Mouse (Mus musculus): ENCODE data around the gene Wtip.
"Not testable (repeated sequence)": the region's sequence is repeated elsewhere in the genome, so short reads cannot be mapped to it uniquely, and the experiment has no call there.

The Wtip gene

DNA sequence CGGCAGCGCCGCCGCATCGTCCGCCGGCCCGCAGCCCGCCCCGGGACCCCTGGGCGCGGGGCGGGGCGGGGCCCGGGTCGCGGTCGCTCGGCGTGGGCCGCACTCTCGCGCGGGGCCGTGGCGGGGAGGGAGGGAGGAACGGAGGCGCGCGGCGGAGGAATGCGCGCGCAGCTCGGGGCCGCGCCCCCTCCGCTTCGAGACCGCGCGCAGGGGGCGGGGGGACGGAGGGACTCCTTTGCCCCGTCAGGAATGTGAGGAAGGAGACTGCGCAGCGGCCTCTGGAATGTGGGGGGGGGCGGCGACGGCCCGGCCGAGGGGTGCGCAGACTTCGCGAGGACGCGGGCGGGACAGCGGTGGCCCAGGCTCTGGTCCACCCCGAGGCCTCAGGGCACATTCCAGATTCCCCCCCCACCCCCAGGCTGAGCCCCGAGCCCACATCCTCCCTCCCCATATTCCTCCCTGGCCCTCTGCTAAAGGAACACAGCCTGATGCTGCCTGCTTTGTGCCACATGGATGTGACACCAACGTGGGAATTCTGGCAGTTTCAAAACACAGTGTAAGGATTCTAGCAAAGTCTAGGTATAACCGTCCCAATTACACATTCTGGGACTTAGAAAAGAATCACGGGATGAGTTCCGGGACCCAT is at the start of gene Wtip:
Gene Wtip (minus strand): TSS at position 152 of the 646 bp plus-strand sequence.
- peak; percentile 70 for DNase-seq

DNA sequence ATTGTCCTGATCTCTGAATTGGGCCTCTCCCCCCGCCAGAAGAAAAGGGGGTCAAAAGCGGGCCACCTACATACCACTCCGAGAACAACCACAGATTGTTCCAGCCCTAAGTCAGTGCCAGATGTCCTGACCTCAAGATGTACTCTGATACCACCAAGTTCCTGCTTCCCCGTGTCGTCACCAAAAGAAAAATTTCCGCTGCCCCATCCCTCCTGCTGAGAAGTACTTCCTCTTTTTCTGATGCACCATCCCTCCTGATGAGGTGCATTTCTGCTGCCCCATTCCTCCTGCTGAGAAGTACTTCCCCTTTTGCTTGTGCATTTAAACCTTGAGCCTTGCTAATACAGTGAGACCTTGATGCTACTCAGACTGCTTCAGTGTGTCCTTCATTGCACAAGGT is 43.2 kb upstream of the Wtip start:
- DNase-seq: not testable (repeated sequence)

DNA sequence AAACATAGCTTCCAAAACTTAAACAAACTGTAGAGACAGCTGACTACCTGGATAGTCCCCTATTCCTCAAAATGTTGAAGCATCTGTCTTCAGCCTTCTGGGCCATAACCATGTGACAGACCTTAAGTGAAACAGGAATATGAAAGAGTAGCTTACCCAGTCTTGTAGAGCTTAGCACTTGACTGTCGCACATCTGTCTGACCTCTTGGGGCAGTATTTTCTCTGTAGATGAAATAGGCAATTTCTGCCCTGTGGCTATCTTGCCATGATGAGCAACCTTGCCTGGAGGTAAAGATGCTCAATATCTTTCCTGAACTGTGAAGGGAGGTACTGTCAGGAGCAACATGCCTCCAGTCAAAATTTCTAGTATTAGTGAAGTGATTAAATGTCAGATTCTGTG is 39.2 kb upstream of the Wtip start:
- no peak for DNase-seq

GRCm38 (mm10) chr7:34169454-34169853 is 36.4 kb upstream of the Wtip start, which contains the start of gene Uba2:
Gene Uba2, minus strand, starts transcription at chr7:34169599.
- DNase-seq: no peak

DNA sequence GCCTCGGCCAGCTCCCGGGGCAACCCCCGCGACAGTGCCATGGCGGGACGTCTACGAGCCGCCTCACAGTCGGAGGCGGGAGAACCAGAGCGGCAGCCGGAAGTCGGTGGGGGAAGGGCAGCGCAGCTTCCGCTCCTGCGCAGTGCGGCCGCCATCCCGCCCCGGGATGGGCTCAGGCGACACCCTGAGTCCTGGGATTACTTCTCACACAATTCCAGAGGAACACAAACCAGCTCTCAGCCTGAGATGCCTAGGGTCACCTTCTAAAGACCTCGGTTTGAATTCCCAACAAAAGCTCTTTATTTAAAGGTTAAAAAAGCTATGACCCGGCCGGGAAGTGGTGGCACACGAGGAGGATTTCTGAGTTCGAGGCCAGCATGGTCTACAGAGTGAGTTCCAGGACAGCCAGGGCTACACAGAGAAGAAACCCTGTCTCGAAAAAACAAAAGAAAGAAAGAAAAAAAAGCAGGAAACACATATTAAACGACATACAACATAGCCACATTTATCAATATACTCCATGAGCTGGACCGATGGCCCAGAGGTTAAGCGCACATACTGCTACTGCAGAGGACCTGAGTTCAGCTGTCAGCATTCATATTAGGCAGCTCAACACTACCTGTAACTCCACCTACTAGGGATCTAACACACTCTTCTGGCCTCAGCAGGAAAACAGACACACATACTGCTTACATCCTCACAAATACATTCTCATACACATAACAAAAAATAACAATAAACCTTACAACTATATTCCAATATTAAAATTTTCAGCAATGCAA is 35.6 kb upstream of the Wtip start:
- DNase-seq: peak; percentile 91

DNA sequence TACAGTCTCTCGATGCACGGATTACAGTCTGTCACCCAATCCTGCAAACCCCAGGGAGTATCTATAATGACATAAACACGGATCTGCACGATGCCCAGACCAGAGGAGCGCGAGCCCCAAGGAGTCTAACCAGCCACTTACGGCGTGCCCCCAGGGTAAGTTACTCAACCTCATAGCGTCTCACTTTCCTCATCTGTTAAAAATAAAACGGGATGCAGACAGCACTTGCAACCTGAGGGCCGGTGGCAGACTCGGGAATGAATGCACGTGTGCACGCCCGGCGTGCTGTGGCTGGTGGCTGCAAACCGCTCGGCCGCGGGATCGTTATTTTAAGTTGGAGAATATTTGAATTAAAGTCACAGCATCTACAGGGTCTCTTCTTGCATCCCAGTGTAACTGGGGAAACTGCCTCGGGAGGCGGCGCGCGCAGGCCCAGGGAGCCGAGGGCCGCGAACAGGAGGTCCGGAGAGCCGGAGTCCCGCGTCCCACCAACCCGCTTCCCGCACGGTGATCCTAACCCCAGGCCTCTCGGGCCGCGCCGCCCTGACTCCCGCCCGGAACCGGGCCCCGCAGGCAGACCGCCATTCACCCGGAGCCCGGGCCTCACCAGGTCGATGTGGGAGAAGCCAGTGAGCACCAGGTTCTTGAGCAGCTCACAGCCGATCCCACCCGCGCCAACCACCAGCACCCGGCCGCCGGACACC is 34.9 kb upstream of the Wtip start:
- DNase-seq: peak; percentile 44

- DNase-seq: peak; percentile 72
These were observed 33.8 kb upstream of the Wtip start for GRCm38 (mm10) chr7:34166850-34167249.

DNA sequence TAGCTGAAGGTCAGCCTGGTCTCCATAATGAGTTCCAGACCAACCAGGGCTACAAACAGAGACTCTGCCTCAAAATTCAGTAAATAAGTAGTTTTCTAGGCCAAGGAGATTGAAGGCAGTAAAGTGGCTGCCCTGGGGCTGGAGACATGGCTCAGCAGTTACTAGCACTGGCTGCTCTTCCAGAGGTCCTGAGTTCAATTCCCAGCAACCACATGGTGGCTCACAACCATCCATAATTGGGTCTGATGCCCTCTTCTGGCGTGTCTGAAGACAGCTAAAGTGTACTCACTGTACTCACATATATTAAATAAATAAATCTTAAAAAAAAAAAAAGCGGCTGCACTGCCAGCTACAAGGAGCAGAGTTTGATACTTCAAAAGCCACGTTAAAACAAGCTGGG is 32.9 kb upstream of the Wtip start:
- no peak for DNase-seq

DNA sequence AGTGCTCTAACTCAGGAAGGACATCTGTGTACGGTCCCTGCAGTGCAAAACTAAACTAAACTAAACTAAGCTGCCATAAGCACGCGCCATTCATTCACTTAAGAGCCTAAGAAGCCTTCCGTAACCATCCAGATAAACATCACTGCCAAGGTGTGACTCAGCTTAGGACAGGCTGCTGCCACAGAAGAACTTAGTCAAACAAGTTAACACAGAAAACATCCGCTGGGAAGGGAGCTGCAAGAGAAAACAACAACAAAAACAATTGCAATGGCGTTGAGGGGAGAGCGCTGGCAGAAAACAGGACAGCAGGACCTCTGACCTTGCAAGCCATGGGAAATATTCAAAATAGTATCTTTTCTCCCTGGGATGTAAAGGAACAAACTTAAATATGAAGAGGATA is 31.6 kb upstream of the Wtip start:
- DNase-seq: no peak

DNA sequence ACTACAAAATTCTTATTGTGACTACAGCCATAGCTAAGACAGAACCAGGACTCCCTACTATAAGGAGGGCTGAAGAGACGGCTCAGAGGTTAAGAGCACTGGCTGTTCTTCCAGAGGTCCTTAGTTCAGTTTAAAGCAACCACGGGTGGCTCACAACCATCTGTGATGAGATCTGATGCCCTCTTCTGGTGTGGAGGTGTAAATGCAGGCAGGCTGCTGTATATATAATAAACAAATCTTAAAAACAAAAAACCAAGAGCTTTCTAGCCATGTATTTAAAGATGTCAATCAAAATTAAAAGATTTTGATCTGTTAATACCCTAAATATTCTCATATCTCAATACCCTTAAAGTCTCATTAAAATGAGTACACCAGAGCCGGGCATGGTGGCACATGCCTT is 26.1 kb upstream of the Wtip start:
- DNase-seq: no peak

GRCm38 (mm10) chr7:34157994-34158393 is 24.9 kb upstream of the Wtip start:
- no peak for DNase-seq

DNA sequence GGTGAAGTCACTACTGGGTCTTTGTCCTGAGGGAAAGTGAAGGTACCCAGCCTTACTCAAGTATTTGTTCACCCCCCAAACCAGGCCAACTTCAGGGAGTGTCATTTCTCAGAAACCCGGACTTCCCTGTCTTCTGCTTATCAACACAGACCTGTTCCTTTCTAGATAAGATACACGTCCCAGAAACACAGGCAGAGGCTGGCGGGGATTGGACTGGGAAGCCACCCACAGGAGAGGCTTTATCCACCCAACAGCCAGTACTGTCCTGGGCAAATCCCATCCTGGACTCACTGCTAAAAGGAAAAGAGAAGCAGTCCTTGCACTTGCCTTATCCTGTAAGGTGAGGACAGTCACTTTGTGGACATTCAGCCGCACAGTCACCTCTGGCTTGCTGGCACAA is 14.1 kb upstream of the Wtip start:
- DNase-seq: peak; percentile 73

DNA sequence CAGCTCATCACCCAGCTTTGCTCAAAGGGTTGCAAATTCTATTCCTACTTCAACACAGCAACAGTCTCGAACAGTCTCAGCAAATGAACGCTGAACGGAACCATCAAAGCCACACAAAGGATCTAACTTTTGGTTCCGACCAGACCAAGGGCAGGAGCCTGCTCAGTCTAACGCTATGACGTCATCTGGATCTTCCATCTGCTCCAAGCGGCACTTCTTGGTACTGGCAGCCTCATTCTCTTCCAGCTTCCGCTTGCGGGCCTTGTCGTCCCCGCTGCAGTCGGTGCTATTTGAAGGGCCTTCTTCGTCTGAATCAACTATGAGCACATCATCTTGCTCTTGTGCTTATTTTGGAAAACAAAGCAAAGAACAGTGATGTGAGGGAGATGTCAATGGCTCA is 8.1 kb upstream of the Wtip start:
- no peak for DNase-seq

- DNase-seq: no peak
These were observed 6.4 kb upstream of the Wtip start for GRCm38 (mm10) chr7:34139493-34139892.

DNA sequence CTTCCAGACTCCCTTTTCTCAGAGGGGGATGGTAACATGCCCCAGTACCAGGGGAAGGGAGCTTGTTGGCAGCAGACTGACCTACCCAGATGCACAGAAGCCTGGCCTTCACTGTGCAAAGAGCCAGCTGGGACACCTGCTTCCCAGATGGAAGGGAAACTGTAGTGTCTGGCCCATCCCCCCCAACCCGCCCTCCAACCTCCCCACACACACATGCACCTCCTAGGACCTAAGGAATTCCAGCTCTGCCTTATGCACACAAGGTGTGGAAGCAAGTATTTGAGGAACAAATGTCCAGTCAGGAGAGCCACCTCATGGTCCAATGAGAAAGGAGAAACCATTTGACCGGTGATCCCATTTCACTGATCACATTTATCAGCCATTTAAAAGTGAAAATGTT is 1.3 kb upstream of the Wtip start:
- DNase-seq: no peak

DNA sequence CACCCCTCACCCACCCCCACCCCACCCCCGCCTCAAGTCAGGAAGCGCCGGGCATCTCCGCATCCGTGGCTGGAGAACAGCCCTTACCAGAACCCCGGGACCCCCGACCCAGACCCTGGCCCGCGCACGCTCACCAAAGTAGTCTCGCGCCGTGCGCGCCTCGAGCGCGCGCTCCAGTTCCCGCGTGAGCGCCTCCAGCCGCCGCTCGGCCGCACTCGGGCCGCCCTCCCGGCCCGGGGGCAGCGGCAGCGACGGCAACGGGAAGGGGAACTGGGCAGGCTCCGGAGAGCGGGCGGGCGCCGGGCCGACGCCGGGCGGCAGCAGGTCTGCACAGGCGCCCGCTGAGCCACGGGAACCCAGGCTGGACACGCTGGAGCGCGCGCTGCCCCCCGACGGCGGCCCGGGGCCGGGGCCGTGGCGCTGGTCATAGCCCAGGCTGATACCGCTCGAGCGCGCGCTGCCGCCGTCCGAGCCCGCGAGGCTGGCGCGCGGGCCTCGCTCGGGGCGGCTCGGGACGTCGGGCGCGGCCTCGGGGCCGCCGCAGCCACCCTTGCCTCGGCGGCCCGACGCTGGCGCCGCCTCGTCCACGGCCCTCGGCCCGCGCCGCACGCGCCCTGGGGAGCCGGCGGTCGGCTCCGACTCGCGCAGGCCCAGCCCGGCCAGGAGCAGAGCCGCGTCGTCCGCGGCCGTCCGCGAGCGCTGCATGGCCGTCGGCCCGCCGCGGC is 551 bp downstream of the Wtip start:
- DNase-seq: no peak

DNA sequence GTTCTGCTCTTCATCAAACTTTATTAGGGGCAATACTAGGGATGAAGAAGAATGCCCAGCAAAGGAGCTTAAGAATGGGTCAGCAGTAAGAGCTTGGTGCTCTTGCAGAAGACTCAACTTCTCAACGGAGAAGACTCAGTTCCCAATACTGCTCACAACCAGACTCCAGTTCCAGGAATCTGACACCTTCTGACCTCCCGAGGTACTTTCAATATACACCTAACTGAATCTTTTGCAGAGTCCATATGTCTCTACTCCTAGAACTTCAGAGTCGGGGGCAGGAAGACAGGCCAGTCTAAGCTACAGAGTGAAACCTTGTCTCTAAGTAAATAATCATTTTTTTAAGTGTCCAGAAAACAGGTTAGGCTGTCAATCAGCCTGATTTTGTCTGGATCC is 1.1 kb downstream of the Wtip start:
- DNase-seq: no peak

DNA sequence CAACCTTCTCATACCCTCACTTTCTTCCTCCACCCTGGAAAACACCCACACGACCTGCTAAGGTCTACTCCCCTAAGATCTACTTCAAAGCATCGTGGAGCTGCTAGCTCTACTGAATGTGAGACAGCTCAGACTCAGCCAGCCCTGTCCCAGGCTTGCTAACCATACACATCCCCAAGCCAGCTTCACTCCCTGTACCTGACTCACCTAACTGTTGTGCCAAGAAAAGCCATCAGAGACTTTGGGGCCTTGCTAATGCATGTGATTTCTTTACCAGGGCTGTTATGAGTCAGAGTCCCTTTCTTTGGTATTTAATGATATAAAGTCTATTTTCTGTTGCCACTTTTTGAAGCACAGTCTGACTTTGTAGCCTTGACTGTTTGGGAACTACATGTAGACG is 1.9 kb downstream of the Wtip start:
- DNase-seq: no peak

- no peak for DNase-seq
These were observed 6.8 kb downstream of the Wtip start for GRCm38 (mm10) chr7:34126291-34126690.

DNA sequence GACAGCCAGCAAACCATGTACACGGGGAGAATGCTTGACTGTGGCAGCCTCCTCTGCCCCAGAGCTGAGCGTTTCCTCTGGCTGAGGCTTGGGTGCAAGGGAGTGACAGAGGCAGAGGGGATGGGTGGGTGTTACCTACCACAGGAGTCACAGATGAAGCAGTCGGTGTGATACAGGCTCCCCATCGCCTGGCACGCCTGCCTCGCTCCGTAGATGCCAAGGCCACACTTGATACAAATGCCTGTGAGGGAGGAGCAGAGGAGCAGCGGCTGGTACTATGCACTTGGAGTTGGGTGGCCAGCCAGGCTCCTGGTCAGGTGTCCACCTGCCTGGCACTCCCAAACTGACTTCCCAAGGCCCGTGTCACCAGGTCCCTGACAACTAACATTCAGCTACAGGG is 7.7 kb downstream of the Wtip start:
- DNase-seq: no peak

DNA sequence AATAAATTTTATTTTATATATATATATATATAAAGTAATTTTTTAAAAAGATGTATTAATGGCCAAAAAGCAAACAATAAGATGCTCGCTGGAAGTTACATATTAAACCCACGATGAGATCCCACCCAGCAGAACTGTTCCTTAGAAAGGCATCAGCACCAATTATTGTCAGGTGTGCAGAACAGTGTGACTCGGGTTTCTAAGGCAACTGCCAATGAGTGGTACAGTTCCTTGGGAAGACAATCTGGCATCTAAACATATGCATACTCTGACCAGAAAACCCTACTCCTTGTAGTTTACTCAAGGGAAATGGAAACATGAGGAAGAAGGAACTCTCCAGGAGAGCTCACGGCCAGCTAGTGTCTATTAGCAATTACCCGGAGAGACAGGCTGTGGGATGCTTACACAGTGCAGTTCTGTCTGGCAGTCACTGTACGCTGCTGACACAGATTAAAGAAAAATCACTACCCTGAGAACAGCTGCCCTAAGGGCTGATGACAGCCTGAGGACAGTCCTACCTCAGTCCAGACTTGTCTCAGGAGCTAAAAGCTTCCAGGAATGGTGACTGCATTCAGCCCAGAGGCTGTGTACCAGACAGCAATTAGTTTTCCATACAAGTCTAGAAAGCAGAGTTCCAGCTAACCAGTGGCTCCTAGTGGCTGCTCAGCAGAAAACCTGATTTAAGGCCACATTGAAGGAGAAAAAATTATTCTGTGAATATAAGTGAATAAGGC is 9.9 kb downstream of the Wtip start:
- no peak for DNase-seq

- not testable (repeated sequence) for DNase-seq
These were observed 12.4 kb downstream of the Wtip start for GRCm38 (mm10) chr7:34120636-34121035.

DNA sequence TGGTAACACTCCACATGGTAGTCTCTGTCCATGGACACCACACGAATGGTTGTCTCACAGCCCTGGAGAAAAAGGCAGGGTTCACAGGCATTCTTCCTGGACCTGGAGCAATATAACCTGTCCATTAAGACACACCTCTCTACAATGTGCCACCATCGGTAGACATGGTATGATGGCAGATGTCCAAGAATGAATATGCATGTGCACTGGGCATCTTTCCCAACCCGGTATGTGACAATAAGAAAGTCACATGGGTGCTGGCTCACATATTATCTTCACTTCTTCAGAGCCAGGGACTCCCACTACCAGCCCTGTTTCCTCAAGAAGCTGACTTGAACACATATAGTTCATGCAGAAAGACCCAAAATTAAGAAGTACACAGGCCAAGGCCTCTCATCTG is 16.5 kb downstream of the Wtip start:
- no peak for DNase-seq

All from liver (tissue).